Mouse (Mus musculus) layer of hippocampus, adult 11-12 months (tissue): Measurements from ENCODE around the gene Cdk18.

Source experiments
- DNase-seq: peaks from one replicate; pipeline ENCODE4 v3.0.0; 2022; ENCODE audit warnings: low spot score

Gene Cdk18

GRCm38 (mm10) chr1:132112426-132112825, 27.1 kb downstream of the Cdk18 start:
- no peak for DNase-seq

GRCm38 (mm10) chr1:132111411-132111810, 28.1 kb downstream of the Cdk18 start:
- DNase-seq: no peak

- DNase-seq: no peak
Observed at GRCm38 (mm10) chr1:132109368-132109767, 30.1 kb downstream of the Cdk18 start.

GRCm38 (mm10) chr1:132104353-132104752, 35.1 kb downstream of the Cdk18 start:
- DNase-seq: no peak

- no peak for DNase-seq
Observed at GRCm38 (mm10) chr1:132101953-132102697, 37.4 kb downstream of the Cdk18 start.

GRCm38 (mm10) chr1:132099775-132100174, 39.7 kb downstream of the Cdk18 start:
- DNase-seq: no peak

GRCm38 (mm10) chr1:132099016-132099415, 40.5 kb downstream of the Cdk18 start:
- DNase-seq: no peak

GRCm38 (mm10) chr1:132098076-132098475, 41.4 kb downstream of the Cdk18 start:
- no peak for DNase-seq

GRCm38 (mm10) chr1:132095356-132096004, 44.0 kb downstream of the Cdk18 start:
- no peak for DNase-seq

- DNase-seq: no peak
Observed at GRCm38 (mm10) chr1:132093269-132093668, 46.2 kb downstream of the Cdk18 start.

GRCm38 (mm10) chr1:132090266-132090665, 49.2 kb downstream of the Cdk18 start:
- no peak for DNase-seq

GRCm38 (mm10) chr1:132089767-132090166, 49.7 kb downstream of the Cdk18 start:
- no peak for DNase-seq

- DNase-seq: peak; percentile 40
Observed at GRCm38 (mm10) chr1:132088181-132088671, 51.3 kb downstream of the Cdk18 start.

GRCm38 (mm10) chr1:132085181-132086049, 54.1 kb downstream of the Cdk18 start:
- DNase-seq: no peak

GRCm38 (mm10) chr1:132078413-132078812, 61.1 kb downstream of the Cdk18 start:
- no peak for DNase-seq

GRCm38 (mm10) chr1:132075576-132075975, 63.9 kb downstream of the Cdk18 start:
- DNase-seq: no peak

GRCm38 (mm10) chr1:132070659-132071058, 68.8 kb downstream of the Cdk18 start:
- no peak for DNase-seq

- peak; percentile 35 for DNase-seq
Observed at GRCm38 (mm10) chr1:132069436-132069835, 70.0 kb downstream of the Cdk18 start.

GRCm38 (mm10) chr1:132067261-132068255, 71.9 kb downstream of the Cdk18 start, which contains the start of gene Mfsd4a:
Gene Mfsd4a, minus strand, starts transcription at chr1:132068062.
- peak; percentile 46 for DNase-seq

GRCm38 (mm10) chr1:132065475-132066172, 73.9 kb downstream of the Cdk18 start:
- peak; percentile 51 for DNase-seq
